Mouse (Mus musculus) midbrain, embryonic 16.5 days (tissue): ENCODE results near the gene Plcd3. TPM values are rescaled to one million over a fixed set of nuclear protein-coding genes. Genes with fewer than 3 reads are reported as not detected.

Source experiments
- ATAC-seq: fragments of 200-750 bp; cut with Nextera tagmentation; 2 replicates; pipeline ENCODE4 v1.8.0; 2017; ENCODE audit warnings: moderate TSS enrichment
- H3K27ac ChIP-seq: fragments of 300-500 bp; sonication (generic); 2 replicates; pipeline ENCODE4 v1.5.1; 2014; ENCODE audit warnings: mild to moderate bottlenecking, low read length, mixed read lengths
- H3K27me3 ChIP-seq: fragments of 300-500 bp; sonication (generic); 2 replicates; pipeline ENCODE4 v1.6.1; 2014; ENCODE audit warnings: low read depth, low read length, mixed read lengths; ENCODE audit not compliant: control insufficient read depth, insufficient read depth
- H3K36me3 ChIP-seq: fragments of 300-500 bp; sonication (generic); 2 replicates; pipeline ENCODE4 v1.6.1; 2014; ENCODE audit warnings: mild to moderate bottlenecking, low read length, moderate library complexity, mixed read lengths; ENCODE audit not compliant: control insufficient read depth, insufficient read depth
- H3K4me1 ChIP-seq: fragments of 300-500 bp; sonication (generic); 2 replicates; pipeline ENCODE4 v1.6.1; 2014; ENCODE audit warnings: mild to moderate bottlenecking, low read length, mixed read lengths; ENCODE audit not compliant: control insufficient read depth, insufficient read depth
- H3K4me2 ChIP-seq: fragments of 300-500 bp; sonication (generic); 2 replicates; pipeline ENCODE4 v1.6.1; 2014; ENCODE audit warnings: mild to moderate bottlenecking, low read length, mixed read lengths
- H3K4me3 ChIP-seq: fragments of 300-500 bp; sonication (generic); 2 replicates; pipeline ENCODE4 v1.5.1; 2014; ENCODE audit warnings: low read depth, mild to moderate bottlenecking, low read length, moderate library complexity, mixed read lengths
- H3K9ac ChIP-seq: fragments of 300-500 bp; sonication (generic); 2 replicates; pipeline ENCODE4 v1.6.1; 2014; ENCODE audit warnings: low read depth, low read length, mixed read lengths
- H3K9me3 ChIP-seq: fragments of 300-500 bp; sonication (generic); replicated peaks from 2 replicates; pipeline ENCODE4 v1.6.1; 2014; ENCODE audit warnings: mild to moderate bottlenecking, low read length, mixed read lengths; ENCODE audit not compliant: control insufficient read depth, poor library complexity, severe bottlenecking
- WGBS: fragments of 180-500 bp; shearing (Covaris S2); extraction: QIAGEN DNeasy Blood & Tissue Kit; methylation state at CpG from one replicate; pipeline ENCODE4 v1.1.7; 2014; 5-methylcytosine and 5-hydroxymethylcytosine counted together
- polyA plus RNA-seq: library from polyadenylated mRNA; unstranded; fragments of >200 nt; fragmentation: Nextera tagmentation; extraction: Ambion mirVana; gene quantifications from 2 replicates; pipeline ENCODE4 v1.2.1, GENCODE M21; 2015

Gene Plcd3
- polyA plus RNA-seq, 1 experiment from 2014 or later = 3.6 TPM

GRCm38 (mm10) chr11:103074796-103075323 lies 26.6 kb downstream of the Plcd3 start:
- ATAC-seq = no peak
- H3K9ac ChIP-seq = no peak overlapping the region
- WGBS = 23% methylated on average over 10 of the region's 10 CpGs
- H3K4me3 ChIP-seq = no peak overlapping the region
- peaks cover 8% of the 10 kb centered on the region; the same call in 1 of the 2 replicates for H3K27me3 ChIP-seq
- H3K4me2 ChIP-seq = no peak overlapping the region
- no peaks in the 10 kb centered on the region for H3K9me3 ChIP-seq
- no peak overlapping the region for H3K27ac ChIP-seq
- H3K36me3 ChIP-seq = no peaks in the 10 kb centered on the region
- no peaks in the 10 kb centered on the region for H3K4me1 ChIP-seq

DNA sequence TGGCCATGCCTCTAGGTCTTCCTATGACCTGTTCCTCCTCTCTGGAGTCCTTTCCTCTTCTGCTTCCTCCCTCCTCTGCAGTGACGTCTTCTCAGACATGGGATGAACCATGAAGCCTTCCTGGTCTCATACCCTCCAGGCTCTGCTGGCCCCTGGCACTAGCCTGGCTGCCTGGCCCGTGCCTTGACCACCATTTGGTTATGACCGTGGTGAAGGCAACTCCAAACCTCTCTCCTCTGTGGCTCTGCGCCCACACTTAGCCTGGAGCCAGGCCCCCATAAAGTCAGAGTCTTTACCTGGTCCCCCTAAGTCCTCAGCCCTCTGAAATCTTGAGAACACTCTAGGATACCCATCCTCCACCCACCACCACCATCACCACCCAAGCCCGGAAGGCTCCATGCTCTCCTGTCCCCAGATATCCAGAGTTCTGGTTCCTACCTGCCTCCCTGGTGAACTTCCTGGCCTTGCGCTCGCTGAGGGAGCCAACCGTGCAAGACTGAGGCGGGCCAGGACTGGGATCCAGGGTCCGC lies 27.3 kb downstream of the Plcd3 start:
- 60% methylated on average over 10 of the region's 10 CpGs for WGBS
- ATAC-seq = no peak

DNA sequence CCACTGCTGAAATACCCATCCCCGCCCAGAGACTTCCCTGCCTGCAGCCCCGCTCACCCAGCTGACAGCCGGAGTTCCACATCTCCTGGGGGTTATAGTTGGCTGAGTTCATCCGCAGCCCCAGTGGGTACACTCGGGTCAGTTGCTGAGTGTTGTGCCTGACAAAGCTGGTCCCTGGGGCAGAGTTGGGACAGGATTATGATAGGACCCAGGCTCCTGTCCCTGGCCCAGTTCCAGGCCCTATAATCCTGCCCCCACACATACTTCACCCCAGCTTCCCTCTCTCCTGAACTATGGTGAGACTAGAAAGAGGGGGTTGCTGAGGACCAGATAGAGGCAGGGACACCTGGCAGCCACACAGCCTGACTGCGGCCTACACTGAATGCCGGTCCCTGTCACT lies 27.8 kb downstream of the Plcd3 start:
- peaks cover 4% of the 10 kb centered on the region; the same call in 1 of the 2 replicates for H3K36me3 ChIP-seq
- no peaks in the 10 kb centered on the region for H3K4me1 ChIP-seq
- H3K9me3 ChIP-seq = no peaks in the 10 kb centered on the region
- H3K27ac ChIP-seq = no peak overlapping the region
- no peaks in the 10 kb centered on the region for H3K27me3 ChIP-seq
- H3K4me2 ChIP-seq = no peak overlapping the region
- no peak for ATAC-seq
- H3K9ac ChIP-seq = no peak overlapping the region
- 78% methylated on average over 7 of the region's 7 CpGs for WGBS
- no peak overlapping the region for H3K4me3 ChIP-seq

More for the DNA sequence above, 27.3 kb downstream of the Plcd3 start:
- H3K4me2 ChIP-seq = no peak overlapping the region
- H3K36me3 ChIP-seq = peaks cover 1% of the 10 kb centered on the region; the same call in 1 of the 2 replicates
- no peak overlapping the region for H3K9ac ChIP-seq
- H3K27ac ChIP-seq = no peak overlapping the region
- no peaks in the 10 kb centered on the region for H3K4me1 ChIP-seq
- H3K9me3 ChIP-seq = no peaks in the 10 kb centered on the region
- no peak overlapping the region for H3K4me3 ChIP-seq
- 0 out of 2 replicates have a peak, but pooled peaks cover 1% of the 10 kb centered on the region for H3K27me3 ChIP-seq

- peaks cover 16% of the 10 kb centered on the region for H3K36me3 ChIP-seq
Measured at GRCm38 (mm10) chr11:103070322-103070880, 31.1 kb downstream of the Plcd3 start.

DNA sequence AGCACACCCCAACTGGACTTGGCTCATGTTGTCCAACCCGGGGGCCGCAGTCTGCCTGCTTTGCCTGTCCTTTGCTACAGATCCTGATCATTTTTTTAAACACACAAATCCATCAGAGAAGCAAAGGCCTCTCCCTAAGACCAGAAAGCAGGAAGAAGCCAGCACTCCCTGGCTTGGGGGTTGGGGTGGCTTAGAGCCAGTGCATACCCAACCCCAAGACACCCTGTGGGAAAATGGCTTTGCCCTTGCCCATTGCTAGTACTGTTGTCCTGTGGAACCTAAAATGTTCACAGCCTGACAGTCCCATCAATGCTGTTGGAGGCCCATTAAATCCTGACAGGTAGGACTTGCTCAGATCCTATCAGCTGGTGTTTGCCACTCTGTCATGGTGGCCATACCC lies 31.7 kb downstream of the Plcd3 start:
- no peak overlapping the region for H3K9ac ChIP-seq
- no peaks in the 10 kb centered on the region for H3K4me1 ChIP-seq
- H3K36me3 ChIP-seq = peaks cover 16% of the 10 kb centered on the region
- no peak overlapping the region for H3K4me3 ChIP-seq
- WGBS = 98% methylated on average over 2 of the region's 2 CpGs
- no peaks in the 10 kb centered on the region for H3K9me3 ChIP-seq
- ATAC-seq = no peak
- no peaks in the 10 kb centered on the region for H3K27me3 ChIP-seq
- H3K27ac ChIP-seq = no peak overlapping the region
- no peak overlapping the region for H3K4me2 ChIP-seq

More at GRCm38 (mm10) chr11:103070322-103070880, 31.1 kb downstream of the Plcd3 start:
- 94% methylated on average over 10 of the region's 10 CpGs for WGBS
- H3K9ac ChIP-seq = no peak overlapping the region
- no peak for ATAC-seq
- no peak overlapping the region for H3K4me2 ChIP-seq
- H3K27me3 ChIP-seq = no peaks in the 10 kb centered on the region
- H3K4me3 ChIP-seq = no peak overlapping the region
- no peak overlapping the region for H3K27ac ChIP-seq
- no peaks in the 10 kb centered on the region for H3K4me1 ChIP-seq
- H3K9me3 ChIP-seq = no peaks in the 10 kb centered on the region

DNA sequence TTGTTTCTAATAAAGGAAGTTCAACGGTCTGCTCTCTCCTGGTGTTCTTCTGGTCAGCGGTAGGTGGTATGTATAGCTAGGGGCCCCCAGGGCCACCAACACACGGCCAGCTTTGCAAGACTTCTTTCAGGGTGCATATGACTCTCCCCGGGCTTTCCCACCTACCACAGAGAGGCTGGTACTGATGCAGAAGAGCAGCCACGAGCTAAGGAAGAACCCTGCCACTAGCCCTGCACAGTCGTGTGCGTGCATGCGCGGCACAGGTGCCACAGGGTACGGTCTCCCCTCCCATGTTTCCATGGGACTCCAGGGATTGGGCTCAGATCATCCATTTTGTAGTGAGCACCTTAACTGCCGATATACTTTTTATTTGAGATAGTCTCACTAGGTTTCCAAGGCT lies 32.6 kb downstream of the Plcd3 start:
- H3K4me3 ChIP-seq = no peak overlapping the region
- H3K27ac ChIP-seq = no peak overlapping the region
- H3K4me2 ChIP-seq = no peak overlapping the region
- H3K4me1 ChIP-seq = no peaks in the 10 kb centered on the region
- peaks cover 24% of the 10 kb centered on the region for H3K36me3 ChIP-seq
- no peak for ATAC-seq
- WGBS = 95% methylated on average over 11 of the region's 11 CpGs
- H3K27me3 ChIP-seq = no peaks in the 10 kb centered on the region
- H3K9me3 ChIP-seq = no peaks in the 10 kb centered on the region
- H3K9ac ChIP-seq = no peak overlapping the region

- WGBS = 92% methylated on average over 4 of the region's 4 CpGs
- ATAC-seq = no peak
- H3K9me3 ChIP-seq = no peaks in the 10 kb centered on the region
- no peak overlapping the region for H3K9ac ChIP-seq
- H3K27ac ChIP-seq = no peak overlapping the region
- no peaks in the 10 kb centered on the region for H3K27me3 ChIP-seq
- H3K4me1 ChIP-seq = no peaks in the 10 kb centered on the region
- H3K4me2 ChIP-seq = no peak overlapping the region
- no peak overlapping the region for H3K4me3 ChIP-seq
- H3K36me3 ChIP-seq = peaks cover 30% of the 10 kb centered on the region
Measured at GRCm38 (mm10) chr11:103068272-103068671, 33.2 kb downstream of the Plcd3 start.

GRCm38 (mm10) chr11:103067457-103068001 lies 33.9 kb downstream of the Plcd3 start:
- H3K4me3 ChIP-seq = no peak overlapping the region
- peaks cover 33% of the 10 kb centered on the region for H3K36me3 ChIP-seq
- no peak overlapping the region for H3K4me2 ChIP-seq
- H3K9me3 ChIP-seq = no peaks in the 10 kb centered on the region
- no peaks in the 10 kb centered on the region for H3K27me3 ChIP-seq
- 84% methylated on average over 8 of the region's 8 CpGs for WGBS
- H3K4me1 ChIP-seq = no peaks in the 10 kb centered on the region
- no peak overlapping the region for H3K9ac ChIP-seq
- ATAC-seq = no peak
- no peak overlapping the region for H3K27ac ChIP-seq

- Histone ChIP-seq H3K4me2 (no peak overlapping the region), H3K27me3 (no peaks in the 10 kb centered on the region), H3K9me3 (no peaks in the 10 kb centered on the region), H3K4me1 (no peaks in the 10 kb centered on the region), H3K36me3 (peaks cover 34% of the 10 kb centered on the region), H3K4me3 (no peak overlapping the region), H3K27ac (no peak overlapping the region), H3K9ac (no peak overlapping the region)
- 93% methylated on average over 6 of the region's 6 CpGs for WGBS
- ATAC-seq = no peak
Measured at GRCm38 (mm10) chr11:103067051-103067361, 34.5 kb downstream of the Plcd3 start.
